Mouse (Mus musculus): ENCODE measurements around the gene Gm7849. TPM values are rescaled to one million over a fixed set of nuclear protein-coding genes. Genes with fewer than 3 reads are reported as not detected.
"Not testable (repeated sequence)": the region's sequence is repeated elsewhere in the genome, so short reads cannot be mapped to it uniquely, and the experiment has no call there.

Gene Gm7849
- total RNA-seq (2017): not detected in 2 replicates

DNA sequence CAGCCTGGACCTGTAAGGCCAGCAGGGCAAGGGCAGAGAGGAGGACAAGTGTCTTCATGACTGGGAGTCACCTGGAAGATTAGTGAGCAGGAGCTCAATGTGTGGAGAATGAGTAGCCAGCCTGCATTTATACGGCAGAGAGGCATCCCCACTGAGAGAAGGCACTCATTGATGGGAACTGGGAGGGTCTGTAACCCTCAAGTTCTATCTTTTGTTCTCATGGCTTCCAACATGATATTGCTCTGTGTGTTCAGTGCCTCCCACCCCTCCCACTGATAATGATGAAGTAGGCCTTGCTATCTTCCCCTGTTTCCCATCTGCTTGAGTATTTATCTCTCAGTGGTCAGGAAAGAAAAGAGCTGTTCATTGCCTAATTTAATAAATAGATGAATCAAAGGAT is at the start of gene Gm7849:
Gene Gm7849 (minus strand): TSS at position 101 of the 400 bp plus-strand sequence.
- ATAC-seq (replicated peaks in 1 of 2; ENCODE audit: insufficient read depth in 1 of 2, low FRiP score in 2 of 2, low TSS enrichment in 1 of 2, low read depth in 1 of 2, poor library complexity in 2 of 2, severe bottlenecking in 2 of 2): not testable (repeated sequence)

DNA sequence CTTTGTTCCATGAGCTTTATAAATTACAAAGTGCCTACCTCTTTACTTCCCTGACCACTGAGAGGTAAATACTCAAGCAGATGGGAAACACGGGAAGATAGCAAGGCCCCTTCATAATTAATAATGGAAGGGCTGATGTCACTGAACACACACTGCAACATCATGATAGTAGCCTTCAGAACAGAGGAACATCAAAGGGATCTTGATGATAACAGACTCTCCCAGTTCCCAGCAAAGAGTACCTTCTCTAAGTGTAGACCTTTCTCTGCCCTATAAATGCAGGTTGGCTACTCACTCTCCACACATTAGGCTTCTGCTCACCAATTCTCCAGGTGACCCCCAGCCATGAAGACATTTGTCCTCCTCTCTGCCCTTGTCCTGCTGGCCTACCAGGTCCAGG is 29.2 kb downstream of the Gm7849 start, which contains the start of gene Defa36:
Gene Defa36 (plus strand): TSS at position 301 of the 400 bp plus-strand sequence.
- not testable (repeated sequence) for ATAC-seq (replicated peaks in 1 of 2; ENCODE audit: insufficient read depth in 1 of 2, low FRiP score in 2 of 2, low TSS enrichment in 1 of 2, low read depth in 1 of 2, poor library complexity in 2 of 2, severe bottlenecking in 2 of 2)

Other genes with a start within 250 kb of the Gm7849 start
- gene Gm15292, start 206.8 kb downstream of the Gm7849 start, total RNA-seq (2017): not detected in 2 replicates
- gene Defa27, start 141.0 kb downstream of the Gm7849 start, total RNA-seq (2017): not detected in 2 replicates
- gene Defa29, start 129.5 kb downstream of the Gm7849 start, total RNA-seq (2017): not detected in 2 replicates
- gene Defa2, start 78.0 kb downstream of the Gm7849 start, total RNA-seq (2017): not detected in 2 replicates
- gene Defa33, start 64.7 kb downstream of the Gm7849 start, total RNA-seq (2017): not detected in 2 replicates
- gene Defa36, start 29.1 kb downstream of the Gm7849 start, total RNA-seq (2017): not detected in 2 replicates
- gene Defa20, start 52.7 kb upstream of the Gm7849 start, total RNA-seq (2017): not detected in 2 replicates
- not detected in 2 replicates for gene Defa32, start 72.5 kb upstream of the Gm7849 start, total RNA-seq (2017)
- not detected in 2 replicates for gene Defa37, start 108.8 kb upstream of the Gm7849 start, total RNA-seq (2017)
- gene Defa28, start 126.4 kb upstream of the Gm7849 start, total RNA-seq (2017): not detected in 2 replicates
- not detected in 2 replicates for gene Gm7861, start 137.9 kb upstream of the Gm7849 start, total RNA-seq (2017)
- gene Defa26, start 161.6 kb upstream of the Gm7849 start, total RNA-seq (2017): not detected in 2 replicates
- not detected in 2 replicates for gene Defa17, start 199.2 kb upstream of the Gm7849 start, total RNA-seq (2017)
- not detected in 2 replicates for gene Defa34, start 209.2 kb upstream of the Gm7849 start, total RNA-seq (2017)
- not detected in 2 replicates for gene AY761184, start 247.1 kb upstream of the Gm7849 start, total RNA-seq (2017)